Mouse (Mus musculus): Measurements from ENCODE around the gene Entpd5. TPM values are rescaled to one million over a fixed set of nuclear protein-coding genes. Genes with fewer than 3 reads are reported as not detected.

Entpd5 gene
- total RNA-seq (2023; ENCODE audit: inconsistent age), result 26.3 to 29.4 TPM (median 28.7 TPM) in 4 replicates

DNA sequence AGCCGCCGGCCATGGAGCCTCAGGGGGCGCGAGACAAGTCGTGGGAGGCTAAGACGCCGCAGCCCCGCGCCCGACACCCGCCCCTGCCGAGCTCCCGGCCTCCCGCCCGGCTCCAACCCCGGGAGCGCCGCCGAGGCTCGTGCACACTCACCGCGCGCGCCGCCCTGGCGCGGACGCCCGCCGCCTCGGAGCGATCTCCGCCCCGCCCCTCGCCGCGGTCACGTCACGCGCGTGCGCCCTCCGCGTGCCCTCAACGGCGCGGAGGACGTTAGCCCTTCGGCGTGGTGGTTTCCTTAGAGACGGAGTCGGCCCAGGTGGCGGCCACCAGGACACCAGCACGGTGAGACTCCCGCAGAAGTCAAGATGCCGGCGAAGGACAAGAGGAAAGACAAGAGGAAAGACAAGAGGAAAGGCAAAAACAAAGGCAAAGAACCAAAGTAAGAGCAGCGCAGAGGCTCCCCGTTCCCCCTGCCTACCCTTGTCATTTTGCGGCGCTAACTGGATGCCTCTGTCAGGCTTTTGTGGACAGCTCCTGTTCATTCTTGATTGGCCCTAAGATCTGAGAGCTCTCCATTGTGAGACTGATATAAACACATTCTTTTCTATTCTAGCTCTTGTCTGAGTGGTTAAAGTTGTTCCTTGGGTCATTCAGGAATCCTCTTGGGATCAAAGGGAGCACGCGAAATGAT is at the start of gene Entpd5, which contains the start of gene Bbof1:
Gene Entpd5 (minus strand): TSS at position 211 of the 689 bp plus-strand sequence.
Gene Bbof1 (plus strand): TSS at position 253 of the 689 bp plus-strand sequence.

DNA sequence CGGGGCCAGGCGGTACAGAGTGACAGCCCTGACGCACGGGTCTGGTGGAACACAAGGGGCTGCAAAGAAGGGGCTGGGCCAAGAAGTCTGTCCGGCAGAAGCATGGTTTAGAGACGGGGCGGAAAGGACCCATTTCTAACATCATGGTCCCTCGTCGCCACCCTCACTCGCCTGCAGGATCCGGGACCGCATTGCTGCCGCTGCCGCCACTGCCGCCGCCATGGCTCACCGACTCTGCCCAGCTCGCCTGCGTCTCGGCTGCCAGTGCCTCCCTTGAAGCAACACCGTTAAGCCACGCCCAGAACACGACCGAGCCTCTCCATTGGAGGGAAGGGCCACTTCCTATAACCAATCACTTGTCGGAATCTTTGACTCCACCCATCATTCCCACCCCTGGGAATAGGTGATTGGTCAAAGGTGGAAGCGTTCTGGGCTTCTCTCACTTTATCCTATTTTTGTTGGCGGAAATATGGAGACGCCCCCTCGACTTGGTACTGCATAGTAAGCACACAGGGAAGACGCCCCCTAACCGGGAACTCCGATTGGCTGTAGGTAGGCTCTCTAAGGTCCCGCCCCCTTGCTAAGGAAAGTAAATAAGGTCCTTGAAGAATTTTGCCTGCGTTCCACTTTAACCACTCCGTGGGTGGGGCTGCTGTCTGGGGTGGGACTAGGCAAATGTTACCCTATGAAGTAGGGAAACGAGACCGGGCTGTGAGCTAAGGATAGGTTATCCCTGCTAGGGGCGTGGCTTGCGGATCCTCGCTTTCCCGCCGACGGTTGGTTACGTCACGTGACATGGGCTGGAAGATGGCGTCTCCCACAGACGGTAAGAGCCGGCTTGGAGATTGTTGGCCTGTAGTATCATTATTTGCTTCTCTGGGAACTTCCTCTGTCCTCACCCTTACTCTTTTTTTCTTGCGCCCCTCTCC is 42.2 kb upstream of the Entpd5 start, which contains the start of the genes Aldh6a1 and Lin52:
Gene Aldh6a1 (minus strand): TSS at position 287 of the 929 bp plus-strand sequence.
Gene Lin52 (plus strand): TSS at position 705 of the 929 bp plus-strand sequence.

DNA sequence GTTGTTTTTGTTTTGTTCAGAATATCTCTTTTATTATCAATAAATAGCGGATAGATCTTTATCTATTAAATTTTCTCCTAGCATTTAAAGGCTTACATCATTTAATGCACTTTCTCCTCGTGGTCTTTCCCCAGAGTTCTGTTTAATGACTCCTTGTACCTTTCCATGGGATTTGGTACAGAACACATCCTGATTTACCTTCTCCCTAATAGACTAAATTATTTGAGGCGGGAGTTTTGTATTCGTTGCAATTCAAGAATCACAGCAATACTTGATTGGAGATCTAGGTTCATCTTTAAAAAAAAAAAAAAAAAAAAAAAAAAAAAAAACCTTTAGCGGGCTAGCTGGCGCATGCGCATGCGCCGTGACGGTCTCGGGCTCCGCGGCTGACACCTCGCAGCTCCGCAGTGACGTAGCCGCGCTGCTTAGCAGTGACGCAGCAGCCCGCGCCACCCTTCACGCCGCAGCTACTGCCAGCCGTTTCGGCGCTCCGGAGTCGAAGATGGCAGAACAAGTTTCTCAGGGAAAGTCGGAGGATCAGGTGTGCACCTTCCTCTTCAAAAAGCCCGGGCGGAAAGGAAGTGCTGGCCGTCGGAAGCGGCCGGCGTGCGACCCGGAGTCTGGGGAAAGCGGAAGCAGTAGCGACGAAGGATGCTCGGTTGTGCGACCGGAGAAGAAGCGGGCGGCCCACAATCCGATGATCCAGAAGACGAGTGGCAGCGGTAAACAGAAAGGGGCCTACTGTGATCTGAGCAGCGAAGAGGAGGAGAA is 8.2 kb upstream of the Entpd5 start, which contains the start of gene Rnf113a2:
Gene Rnf113a2 (plus strand): TSS at position 363 of the 771 bp plus-strand sequence.

DNA sequence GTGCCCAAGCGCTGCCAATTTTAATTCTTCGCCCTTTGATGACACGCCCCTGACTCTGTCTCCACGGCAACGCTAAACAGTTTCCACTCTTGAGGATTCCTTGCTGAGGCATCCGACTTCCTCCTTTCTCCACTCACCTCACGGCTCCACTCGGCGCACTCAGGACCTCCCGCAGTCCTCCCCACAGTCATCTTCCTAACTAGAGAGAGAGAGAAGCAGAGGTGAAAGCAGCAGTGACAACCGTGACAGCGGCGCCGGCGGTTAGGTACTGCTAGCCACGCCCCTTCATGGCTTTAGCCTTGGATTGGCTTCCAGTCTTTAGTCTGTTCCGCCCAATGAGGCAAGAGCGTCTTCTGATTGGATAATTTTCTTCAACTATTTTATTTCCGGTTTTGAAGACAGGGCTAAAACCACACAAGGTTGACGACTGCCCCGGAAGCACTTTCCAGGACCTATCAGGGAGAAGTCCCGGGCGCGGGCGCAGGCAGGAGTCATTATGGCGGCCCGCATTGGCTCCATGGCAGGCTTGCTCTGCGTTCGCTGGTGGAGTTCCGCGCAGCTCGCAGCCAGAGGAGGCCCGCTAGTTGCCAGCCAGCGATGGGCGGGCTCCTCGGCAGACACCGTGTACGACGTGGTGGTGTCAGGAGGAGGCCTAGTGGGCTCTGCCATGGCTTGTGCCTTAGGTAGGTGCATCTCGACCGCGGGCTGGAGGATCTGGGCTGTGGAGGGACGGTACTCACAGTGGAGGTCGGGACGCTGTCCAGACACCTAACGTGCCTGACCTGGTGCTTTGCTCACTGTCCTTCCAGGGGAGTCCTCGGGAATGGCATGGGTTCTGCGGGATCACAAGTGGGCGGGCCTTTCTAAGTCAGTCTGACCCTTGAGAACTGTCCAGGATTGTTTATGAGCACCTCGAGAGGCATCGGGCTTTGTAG is 47.0 kb downstream of the Entpd5 start, which contains the start of the genes Coq6 and Fam161b:
Gene Coq6 (plus strand): TSS at position 103 of the 935 bp plus-strand sequence.
Gene Fam161b (minus strand): TSS at position 279 of the 935 bp plus-strand sequence.

Other genes starting within 250 kb of the Entpd5 start
- 173 to 223 TPM (median 205 TPM) in 4 replicates for gene Elmsan1, start 190.1 kb downstream of the Entpd5 start, total RNA-seq (2023; ENCODE audit: inconsistent age)
- gene Ptgr2, start 123.8 kb downstream of the Entpd5 start, total RNA-seq (2023; ENCODE audit: inconsistent age), result 15.3 to 23.6 TPM (median 21.4 TPM) in 4 replicates
- gene Zfp410, start 92.2 kb downstream of the Entpd5 start, total RNA-seq (2023; ENCODE audit: inconsistent age), result 62.2 to 68.0 TPM (median 66.5 TPM) in 4 replicates
- 21.3 to 35.0 TPM (median 26.9 TPM) in 4 replicates for gene Coq6, start 47.4 kb downstream of the Entpd5 start, total RNA-seq (2023; ENCODE audit: inconsistent age)
- gene Fam161b, start 47.2 kb downstream of the Entpd5 start, total RNA-seq (2023; ENCODE audit: inconsistent age), result 1.6 to 2.4 TPM (median 2.0 TPM) in 4 replicates
- gene Bbof1, start within 50 bp of the Entpd5 start, total RNA-seq (2023; ENCODE audit: inconsistent age), result 1.3 to 1.8 TPM (median 1.5 TPM) in 4 replicates
- gene Rnf113a2, start 8.2 kb upstream of the Entpd5 start, total RNA-seq (2023; ENCODE audit: inconsistent age), result 42.5 to 47.6 TPM (median 45.7 TPM) in 4 replicates
- 7.9 to 11.3 TPM (median 9.1 TPM) in 4 replicates for gene Aldh6a1, start 42.0 kb upstream of the Entpd5 start, total RNA-seq (2023; ENCODE audit: inconsistent age)
- gene Lin52, start 42.4 kb upstream of the Entpd5 start, total RNA-seq (2023; ENCODE audit: inconsistent age), result 18.4 to 22.2 TPM (median 20.8 TPM) in 4 replicates
- gene Vsx2, start 160.7 kb upstream of the Entpd5 start, total RNA-seq (2023; ENCODE audit: inconsistent age), result not detected in 4 replicates
- gene Abcd4, start 208.4 kb upstream of the Entpd5 start, total RNA-seq (2023; ENCODE audit: inconsistent age), result 15.5 to 20.3 TPM (median 17.5 TPM) in 4 replicates
- not detected in 4 replicates for gene Vrtn, start 232.0 kb upstream of the Entpd5 start, total RNA-seq (2023; ENCODE audit: inconsistent age)

Data from B cell, adult (primary cell).